Mouse (Mus musculus) ES-Bruce4 (cell line): Measurements from ENCODE around the gene Zbtb12.

Experiments
- CTCF ChIP-seq: IDR thresholded peaks from one replicate; pipeline ENCODE4 v1.8.1; 2011; ENCODE audit warnings: low read depth, low read length
- EP300 ChIP-seq: IDR thresholded peaks from 2 replicates; pipeline ENCODE4 v1.6.1; 2011; ENCODE audit warnings: low read depth, low read length; ENCODE audit not compliant: insufficient read depth

- TF ChIP-seq EP300 (no peak), CTCF (no peak)
These were observed 16.7 kb upstream of the Zbtb12 start, which contains the start of gene Cfb for GRCm38 (mm10) chr17:34862416-34863081.
